Mouse (Mus musculus) lung, postnatal 14 days (tissue): ENCODE measurements around the gene Rsrc1.
A peak's percentile ranks its signal among the peaks of the same experiment; 100 is the strongest.
"Not testable (repeated sequence)": the region's sequence is repeated elsewhere in the genome, so short reads cannot be mapped to it uniquely, and the experiment has no call there.

ENCODE experiments used
- DNase-seq: peaks from one replicate; pipeline ENCODE4 v3.0.0; 2021

Rsrc1 gene

DNA sequence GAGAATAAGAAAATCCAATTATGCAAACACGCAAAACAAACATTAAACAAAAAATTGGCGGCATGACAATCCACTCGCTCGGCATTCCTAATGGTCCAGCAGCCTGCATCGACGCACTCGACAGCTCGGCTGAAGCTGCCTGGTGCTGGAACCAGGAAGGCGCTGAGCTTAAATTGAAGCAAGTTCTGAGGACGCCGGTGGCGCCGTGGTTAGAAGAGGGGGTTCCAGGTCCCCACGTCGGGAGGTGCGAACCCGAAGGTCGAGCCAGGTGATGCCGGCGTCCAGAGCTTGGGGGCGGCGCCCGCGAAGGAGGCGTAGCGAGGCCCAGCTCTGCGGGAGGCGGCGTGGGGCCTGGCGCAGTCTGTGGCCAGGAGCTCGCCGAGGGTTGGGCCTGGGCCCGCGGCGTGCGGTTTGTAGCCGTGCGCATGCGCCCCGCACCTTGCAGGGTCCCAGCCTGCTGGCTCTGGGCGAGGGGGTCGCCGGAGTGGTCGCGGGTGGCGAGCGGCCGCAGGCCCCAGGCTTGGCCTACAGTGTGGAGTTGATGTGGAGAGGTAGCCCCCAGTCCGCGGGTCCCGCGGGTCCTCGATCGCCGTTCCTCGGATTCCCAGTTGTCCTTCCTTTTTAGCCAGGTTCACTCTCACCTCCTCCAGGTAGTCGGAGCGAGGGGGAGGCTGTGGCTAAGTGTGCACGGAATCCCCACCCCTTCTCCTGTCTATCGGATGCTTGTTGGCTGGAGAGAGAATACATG is 4.5 kb downstream of the Rsrc1 start:
- peak; percentile 74 for DNase-seq

DNA sequence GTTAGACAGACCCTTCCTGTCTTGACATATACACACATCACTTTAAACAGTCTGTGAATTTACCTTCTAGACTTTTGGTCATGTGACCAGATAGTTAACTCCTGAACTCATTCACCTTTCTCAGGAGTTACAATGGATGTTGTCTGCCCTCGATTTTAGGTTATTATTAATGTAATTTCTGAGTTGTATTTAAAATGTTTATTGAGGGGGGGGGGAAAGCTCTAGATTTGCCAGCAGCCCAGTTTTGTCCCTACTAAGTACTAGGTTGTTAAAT is 5.0 kb downstream of the Rsrc1 start:
- no peak for DNase-seq

DNA sequence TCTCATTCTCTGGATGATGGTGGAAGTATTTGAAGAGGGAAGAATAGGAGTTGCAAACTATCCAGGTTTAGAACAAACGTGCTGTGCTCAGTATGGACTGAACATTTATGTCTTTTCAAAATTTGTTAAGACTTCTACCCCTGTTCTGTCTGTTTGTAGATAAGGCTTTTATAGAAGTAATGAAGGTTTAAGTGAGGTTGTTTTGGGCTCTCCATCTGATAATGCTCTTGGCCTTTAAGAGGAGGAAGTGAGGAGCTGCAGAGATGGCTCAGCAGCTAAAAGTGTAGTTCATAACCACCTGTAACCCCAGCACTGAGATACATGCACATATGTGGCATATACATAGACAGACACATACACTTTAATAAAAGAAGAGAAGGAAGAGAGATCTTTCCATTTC is 15.6 kb downstream of the Rsrc1 start:
- DNase-seq, result no peak

DNA sequence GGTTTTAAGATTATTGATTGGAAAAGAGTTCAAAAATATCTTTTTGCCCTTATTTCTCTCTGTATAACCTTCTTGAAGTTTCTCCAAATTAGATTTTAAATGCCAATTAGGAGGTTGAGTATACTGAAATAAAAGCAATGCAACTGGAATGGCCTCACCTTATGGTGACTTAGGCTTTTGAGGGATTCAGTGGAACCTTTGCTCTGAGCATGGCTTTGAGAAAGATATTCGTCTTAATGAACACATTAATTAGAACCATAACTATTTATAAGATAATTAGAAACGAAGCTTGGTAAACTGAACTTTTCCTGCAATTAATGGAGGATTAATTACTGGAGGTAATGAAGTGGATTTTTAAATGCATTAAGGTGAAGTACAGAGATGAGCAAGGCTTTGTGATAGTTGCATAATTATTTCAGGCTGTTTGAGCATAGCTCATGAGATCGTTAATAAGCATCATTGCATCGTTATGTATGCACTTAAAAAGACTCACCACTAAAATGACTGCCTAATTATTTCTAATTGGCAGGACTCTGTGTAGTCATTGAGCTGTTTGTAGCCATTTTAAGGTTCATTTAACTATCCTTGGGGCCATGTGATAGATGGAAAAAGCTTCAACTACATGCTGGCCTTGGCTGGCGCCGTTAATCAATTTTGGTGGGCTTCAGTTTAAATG is 55.3 kb downstream of the Rsrc1 start:
- no peak for DNase-seq

DNA sequence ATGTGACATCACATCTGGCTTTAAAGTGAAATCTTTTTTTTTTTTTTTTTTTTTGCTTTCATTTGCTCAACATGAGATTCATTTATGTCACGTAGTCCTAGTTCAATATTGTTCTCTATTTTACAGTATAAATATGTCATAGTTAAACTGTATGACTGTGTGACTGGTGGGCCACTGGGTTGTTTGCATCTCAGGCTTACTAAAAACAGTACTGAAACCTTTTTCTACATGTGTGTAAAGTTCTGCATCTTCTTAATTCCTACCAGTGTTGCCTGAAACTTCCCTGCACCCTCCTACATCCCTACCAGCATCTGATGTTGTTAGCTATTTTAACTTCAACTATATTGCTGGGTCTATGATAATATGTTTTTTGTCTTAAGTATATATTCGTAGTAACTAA is 78.6 kb downstream of the Rsrc1 start:
- DNase-seq, result no peak

DNA sequence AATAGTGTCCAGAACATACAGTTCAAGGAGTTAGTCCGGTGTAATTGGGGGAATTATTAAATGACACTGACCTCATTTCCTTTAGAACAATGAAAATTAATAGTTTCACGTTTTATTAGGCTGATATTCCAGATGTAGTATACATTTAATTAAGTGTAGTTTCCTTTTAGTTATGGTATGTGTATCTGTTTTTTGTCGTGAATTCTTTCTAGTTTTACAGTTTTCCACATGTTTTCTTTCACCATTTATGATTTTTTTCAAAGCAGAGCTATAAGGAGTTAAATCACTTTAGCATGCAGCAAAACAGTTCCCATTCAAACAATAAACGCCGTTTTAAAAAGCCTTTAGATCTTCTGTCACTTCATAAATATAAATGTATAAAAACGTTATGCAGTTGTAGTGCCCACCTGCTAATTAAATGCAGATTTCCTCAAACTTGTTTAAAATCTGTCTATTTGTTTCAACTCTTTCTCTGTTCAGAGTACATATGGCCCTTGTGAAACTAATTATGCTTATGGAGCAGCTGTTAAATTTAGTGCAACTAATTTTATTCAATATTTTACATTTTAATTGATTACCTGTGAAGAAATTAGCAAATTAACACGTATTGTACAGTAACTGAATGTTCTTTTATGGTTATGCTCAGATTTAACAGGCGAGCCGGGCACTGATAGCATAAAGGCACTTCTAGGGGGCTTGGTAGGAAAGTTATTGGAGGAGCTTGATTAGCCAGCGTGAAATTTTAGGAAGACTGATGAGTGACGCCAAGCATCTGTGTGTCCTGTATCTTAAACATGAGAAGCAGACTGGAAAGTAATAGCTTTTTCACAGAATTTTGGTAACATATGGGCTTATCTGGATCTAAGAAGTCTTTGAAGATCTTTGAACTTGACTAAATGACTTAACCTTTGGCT is 89.6 kb downstream of the Rsrc1 start:
- DNase-seq, result no peak

DNA sequence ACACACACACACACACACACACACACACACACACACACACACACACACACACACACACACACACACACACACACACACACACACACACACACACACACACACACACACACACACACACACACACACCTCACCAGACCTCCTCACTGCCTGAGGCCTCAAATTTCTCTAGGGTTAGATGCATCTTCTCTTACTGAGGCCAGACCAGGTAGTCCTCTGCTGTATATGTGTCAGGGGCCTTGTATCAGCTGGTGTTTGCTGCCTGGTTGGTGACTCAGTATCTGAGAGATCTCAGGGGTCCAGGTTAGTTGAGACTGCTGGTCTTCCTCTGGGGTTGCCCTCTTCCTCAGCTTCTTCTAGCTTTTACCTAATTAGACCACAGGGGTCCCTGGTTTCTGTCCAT is 92.5 kb downstream of the Rsrc1 start:
- DNase-seq, result not testable (repeated sequence)

DNA sequence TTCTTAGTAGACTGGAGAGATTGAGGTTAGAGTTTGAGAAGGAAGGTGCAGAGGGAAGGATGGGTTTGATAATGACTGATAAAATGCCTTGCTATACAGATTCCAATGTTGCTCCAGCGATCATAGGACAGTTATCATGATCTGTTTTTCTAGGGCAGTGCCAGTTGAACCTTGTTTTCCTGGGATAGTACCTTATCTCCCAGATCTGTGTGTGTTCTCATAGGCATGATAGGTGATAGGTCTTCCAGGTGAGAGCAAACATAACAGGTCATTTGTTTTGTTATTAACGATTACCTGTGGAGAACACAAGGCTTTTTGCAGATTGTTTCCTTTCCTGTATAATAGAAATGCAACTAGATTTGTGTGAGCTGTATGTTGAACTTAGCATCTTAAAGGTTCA is 94.3 kb downstream of the Rsrc1 start:
- DNase-seq, result no peak

DNA sequence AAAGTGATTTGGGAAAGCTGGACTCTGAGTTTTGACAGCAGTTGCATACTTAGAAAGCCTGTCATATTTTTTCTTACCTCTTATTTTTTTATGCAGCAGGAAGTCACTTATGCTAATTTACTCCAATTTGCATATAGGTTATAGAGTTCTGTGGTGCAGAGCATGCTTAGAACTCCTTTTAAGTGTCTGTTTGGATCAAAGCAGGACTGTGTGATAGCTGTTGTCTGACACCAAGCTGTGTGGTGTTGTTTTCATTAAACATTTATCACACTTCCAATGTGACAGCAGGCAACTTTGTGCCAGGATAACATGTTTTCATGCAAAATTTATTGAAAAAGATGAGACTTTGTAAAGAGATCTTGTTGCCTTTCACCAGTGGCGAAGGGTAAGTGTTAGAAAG is 103.6 kb downstream of the Rsrc1 start:
- no peak for DNase-seq

DNA sequence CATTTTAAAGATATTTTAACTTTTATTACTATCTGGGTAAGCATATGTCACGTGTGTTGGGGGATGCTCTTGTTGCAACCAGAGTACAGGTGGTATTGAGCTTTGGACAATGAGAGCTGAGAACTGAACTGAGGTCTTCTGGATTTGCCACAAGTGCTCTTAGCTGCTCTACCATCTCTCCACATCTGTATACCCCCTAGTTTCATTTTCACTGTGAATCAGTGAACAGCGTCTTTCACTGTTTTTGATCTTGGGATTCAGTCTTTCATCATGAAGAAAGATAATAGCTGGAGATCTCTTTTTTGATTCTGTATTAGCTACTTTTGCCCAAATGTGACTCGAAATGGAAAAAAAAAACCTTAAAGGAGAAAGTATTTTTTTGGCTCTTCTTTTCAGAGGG is 127.2 kb downstream of the Rsrc1 start:
- no peak for DNase-seq

DNA sequence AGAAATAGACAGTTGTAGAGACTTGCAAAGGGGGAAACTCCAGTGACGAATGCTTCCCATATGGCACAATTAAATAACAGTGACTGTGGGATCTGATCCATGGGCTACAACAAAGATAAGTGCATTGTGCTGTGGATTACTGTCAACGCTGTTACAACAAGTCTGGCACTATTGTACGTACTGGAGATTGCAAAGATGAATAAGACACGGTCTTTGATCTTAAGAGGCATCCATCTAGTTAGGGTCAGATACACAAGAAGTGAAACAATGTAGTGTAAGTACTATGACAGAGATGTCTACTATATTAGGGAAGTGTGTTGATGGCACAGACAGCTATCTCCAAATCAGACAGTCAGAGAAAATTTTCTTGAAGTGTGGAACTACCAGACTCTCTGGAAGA is 135.1 kb downstream of the Rsrc1 start:
- no peak for DNase-seq

DNA sequence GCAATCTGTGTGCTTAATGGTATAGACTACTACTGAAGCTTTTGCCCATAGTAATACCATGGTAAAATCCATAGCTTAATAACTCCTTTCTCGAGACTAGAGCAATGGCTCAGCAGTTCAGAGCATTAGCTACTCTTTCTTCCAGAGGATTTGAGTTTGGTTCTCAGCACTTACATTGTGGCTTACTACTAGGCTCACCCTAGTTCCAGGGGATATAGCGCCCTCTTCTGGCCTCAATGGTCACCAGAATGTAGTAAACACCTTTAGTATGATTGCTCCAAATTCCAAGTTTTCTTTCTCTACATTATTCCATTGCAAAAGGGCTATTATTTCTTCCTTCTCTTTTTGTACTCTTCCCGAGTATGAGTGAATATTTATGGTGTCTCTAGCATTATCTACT is 151.3 kb downstream of the Rsrc1 start:
- no peak for DNase-seq

DNA sequence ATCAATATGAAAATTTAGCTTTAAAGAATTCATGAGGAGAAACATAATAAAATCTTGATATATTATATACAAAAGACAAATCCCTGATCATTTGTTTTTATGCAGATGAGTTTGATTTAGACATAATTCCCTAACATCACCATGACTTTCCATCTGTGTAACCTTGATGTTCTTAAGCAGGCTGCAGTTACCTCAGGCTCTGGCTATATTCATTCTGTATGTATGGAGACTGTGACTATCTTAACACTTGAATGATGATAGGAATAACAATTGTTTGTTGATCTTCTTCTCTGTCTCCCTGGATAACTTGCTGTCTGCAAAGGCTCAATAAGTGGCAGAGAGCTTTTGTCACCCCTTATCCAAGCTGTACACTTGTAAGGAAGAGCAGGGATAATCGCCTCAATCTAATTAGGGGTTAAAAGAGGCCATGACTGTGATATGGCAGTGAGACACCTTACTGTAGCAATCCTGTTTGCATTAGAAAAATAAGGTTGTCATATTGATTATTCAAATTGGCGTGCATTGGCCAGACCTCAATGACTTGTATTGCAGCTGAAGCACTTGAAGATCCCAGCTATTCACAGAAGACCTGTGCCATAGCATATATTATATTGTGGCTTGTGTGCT is 154.7 kb downstream of the Rsrc1 start:
- DNase-seq, result no peak

DNA sequence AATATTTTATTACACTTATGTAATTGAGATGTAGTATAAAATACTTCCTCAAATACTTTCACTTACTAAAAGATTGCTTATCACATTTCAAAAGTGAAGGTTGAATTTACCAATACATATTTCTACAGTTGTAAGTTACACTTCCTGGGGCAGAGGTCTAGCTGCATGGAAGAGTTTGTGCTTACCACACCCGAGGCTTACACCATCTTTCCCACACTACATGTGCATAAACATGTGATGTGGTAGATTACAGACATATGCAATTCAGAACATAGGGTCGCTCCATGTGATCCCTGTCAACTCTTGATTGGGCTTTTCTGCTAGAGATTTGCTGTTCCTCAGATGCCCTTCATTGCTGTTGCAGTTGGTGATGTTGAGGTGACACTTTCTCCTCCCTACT is 163.8 kb downstream of the Rsrc1 start:
- no peak for DNase-seq

DNA sequence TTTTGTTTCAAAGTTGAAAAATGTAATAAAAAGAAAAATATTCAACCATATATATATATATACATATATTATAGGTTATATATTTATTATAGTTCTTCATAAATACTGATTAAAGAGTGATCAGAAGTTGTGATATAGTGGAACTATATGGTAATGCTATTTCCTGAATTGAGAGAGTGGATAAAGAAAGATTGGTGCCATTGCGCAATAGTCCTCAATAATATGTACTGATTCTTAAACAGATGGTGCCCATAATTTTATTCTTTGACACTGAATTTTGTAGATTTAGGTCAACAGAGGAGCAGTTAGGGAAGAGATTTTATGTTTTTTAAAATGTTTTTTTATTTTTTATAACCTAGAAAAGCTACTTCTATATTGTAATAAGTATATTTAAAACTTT is 165.1 kb downstream of the Rsrc1 start:
- no peak for DNase-seq

DNA sequence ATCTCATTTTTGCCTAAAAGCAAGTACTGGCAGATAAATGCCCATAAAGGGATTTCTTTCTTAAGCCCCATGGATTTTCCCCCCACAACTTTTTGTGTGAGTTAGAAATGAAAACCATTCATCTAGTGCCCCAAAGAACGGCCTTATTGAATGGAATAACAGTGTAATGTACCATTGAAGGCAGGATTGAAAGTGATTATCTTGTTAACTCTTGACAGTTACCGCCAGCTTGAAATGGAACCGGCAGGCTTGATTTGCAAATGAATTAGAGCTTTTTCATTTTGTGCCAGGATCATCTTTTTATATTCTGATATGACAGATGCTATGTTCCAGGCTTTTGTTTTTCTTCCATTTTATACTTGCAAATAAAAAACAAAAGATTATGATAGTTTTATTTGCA is 166.1 kb downstream of the Rsrc1 start:
- no peak for DNase-seq

DNA sequence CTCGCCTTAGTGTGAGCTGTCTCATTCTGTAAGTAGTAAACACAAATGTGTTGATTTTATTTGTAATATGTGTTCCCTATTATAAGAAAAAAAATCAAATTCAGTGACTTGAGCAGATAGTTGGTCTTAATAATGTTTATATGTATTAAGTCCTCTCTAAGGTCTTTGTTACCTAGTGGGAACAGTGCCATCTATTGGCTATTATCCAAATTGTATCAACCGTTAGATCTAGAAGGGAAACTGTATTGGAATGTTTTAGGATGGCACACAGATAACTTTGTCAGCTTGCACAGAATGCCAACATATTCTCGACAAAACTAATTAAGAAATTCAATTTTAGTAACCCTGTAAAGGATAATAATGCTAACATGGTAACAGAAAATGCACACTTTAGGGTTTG is 216.0 kb downstream of the Rsrc1 start:
- no peak for DNase-seq

DNA sequence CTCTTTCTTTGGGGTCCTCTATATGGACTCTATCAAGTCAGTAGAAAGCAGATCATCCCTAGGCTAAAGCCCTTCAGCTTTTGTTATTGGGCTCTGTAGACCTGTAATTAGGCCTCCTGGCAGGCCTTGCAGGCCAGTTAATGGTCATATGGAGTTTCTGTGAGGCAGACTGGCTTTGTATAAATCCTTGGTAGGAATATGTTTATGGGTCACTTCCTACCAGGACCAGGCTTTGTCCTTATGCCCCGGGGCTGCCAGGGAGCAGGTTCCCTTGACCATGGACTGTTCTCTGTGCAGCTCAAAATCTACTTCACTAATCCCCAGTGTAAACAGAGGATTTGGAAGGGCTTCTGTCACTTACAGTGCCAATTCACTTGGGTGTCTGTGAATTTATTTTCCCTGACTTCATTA is 231.9 kb downstream of the Rsrc1 start:
- no peak for DNase-seq

DNA sequence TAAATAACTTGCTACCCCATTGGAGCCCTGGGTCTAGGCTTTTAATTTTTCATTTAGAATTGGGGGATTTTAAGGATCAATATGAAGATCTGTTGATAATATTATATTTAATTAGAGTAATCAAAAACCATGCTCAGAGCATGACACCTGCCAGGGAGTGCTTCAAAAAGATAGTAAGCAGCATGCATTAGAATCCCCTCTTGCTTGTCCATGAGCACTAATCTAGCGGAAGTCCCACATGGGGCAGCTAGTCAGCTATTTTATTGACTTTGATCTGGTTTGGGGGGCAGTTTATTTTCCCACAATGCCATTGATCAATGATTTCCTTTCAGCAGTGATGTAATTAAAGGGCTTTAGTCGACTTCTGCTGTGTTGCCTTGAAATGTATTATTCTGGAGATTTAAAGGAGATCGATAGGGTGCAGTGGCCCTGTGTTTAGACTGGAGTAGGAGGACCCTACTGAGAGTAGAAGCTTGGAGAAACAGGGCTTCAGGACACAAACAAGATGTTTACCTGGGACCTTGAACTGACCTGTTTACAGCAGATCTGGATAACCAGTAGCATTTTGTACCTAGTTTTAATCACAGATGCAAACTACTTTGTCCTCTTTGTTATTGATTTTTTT is 251.5 kb downstream of the Rsrc1 start:
- DNase-seq, result no peak

DNA sequence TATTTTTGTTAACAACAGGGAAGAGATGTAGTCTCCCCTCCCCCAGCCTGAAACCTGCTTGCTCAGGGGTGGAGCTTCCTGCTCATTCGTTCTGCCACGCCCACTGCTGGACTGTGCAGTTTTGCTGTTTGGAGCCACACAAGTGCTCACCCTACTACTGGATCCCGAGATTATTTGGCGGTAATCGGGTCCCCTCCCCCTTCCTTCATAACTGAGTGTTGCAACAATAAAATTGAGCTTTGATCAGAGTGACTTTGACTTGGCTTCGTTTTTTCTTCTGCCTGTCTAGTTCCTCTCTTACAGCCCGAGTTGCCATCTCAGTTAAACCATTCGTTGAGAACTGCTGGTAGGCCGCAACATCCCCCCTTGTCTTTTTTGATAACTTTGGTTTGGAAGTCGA is 261.3 kb downstream of the Rsrc1 start:
- not testable (repeated sequence) for DNase-seq

DNA sequence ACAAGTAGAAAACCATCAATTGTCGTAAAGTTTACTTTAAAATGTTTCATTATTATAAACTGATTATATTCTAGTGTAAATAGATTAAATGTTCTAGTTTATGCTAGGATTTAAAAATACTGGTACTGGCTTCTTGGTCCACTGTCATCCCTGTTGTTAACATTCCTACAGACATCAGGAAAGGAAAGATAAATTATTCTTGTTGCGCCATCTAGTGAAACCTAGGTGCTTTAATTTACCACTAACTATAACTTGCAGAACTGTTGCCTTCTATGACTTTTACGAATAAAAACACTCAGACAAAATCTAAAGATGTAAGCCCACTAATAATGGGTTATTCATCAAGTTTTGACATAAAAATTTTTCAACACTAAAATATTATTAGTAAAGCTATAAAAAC is 286.3 kb downstream of the Rsrc1 start:
- no peak for DNase-seq

DNA sequence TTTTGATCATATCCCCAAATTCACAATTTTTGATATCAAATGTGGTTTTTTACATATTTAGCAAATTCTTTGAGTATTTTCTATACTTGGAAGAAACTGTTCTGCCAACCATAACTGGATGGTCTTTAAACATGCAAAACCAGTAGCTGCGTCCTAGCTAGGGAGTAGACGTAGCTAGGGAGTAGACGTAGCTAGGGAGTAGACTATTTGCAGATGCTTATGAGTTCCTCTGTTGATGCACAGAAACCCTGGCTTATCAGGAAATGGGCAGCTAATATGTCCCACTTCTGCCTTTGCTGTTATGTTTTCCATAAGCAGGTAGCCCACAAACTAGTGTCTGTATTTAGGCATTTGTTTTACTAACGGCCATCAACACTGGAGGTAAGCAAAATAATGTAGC is 298.6 kb downstream of the Rsrc1 start:
- DNase-seq, result no peak

DNA sequence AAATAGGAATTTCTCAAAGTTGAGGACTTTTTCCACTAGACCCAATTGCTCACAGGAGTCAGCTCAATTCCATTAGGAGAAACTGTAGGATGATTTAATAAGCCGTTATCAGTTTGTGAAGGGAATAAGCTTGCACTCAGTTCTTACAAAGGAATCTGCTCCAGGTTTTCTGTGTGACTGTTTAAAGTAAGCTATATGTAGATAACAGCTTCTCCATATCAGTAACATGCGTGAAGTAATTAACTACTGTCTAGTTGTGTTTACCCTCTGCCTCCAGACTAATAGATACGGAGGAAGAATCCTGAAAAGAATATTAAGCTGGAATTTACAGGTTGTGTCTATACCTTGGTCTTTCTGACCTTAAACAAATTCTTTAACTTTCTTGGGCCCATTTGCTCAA is 299.1 kb downstream of the Rsrc1 start:
- no peak for DNase-seq
